In genomic region chr15:95075356-95075755, GRCm38 (mm10) we compare ENCODE assay signal across 12 mouse cellular contexts.
DNase-seq lines count a peak whose midpoint lies in the region; ATAC-seq lines count a peak whose summit lies in the region.
"Had no signal": no experiment of that assay in that cellular context is flagged by ENCODE, and none has a peak within 500 bp of the region (broad histone marks: within the 10 kb centered on the region; RNA-seq: fewer than 3 reads in every experiment).

No protein-coding gene starts in this region.

- WGBS in midbrain, embryonic 15.5 days, result 56% methylated on average over 12 of the region's 12 CpGs
- WGBS in midbrain, embryonic 13.5 days, result 74% methylated on average over 12 of the region's 12 CpGs

- peaks cover 5% of the 10 kb centered on the region; the same call in 1 of the 2 replicates for H3K4me1 ChIP-seq in midbrain, embryonic 15.5 days
- H3K4me1 ChIP-seq in midbrain, embryonic 13.5 days (replicated peaks), result no peaks in the 10 kb centered on the region; the same call in 1 of the 2 replicates
- H3K4me1 ChIP-seq: liver, embryonic 15.5 days had no signal

- H3K27ac ChIP-seq in midbrain, embryonic 15.5 days, result peak overlapping the region; percentile 38; the same call in 1 of the 2 replicates
- H3K27ac ChIP-seq in midbrain, embryonic 13.5 days, result no peak overlapping the region
- H3K27ac ChIP-seq: liver, embryonic 15.5 days had no signal

- DNase-seq in cerebellum, postnatal 14 days, result peak; percentile 57 to 64
- peak; percentile 60 to 66 for DNase-seq in left cerebral cortex, postnatal 36 days (ENCODE audit: low spot score in 2 of 2)
- DNase-seq in urinary bladder, postnatal 4 days (ENCODE audit: low spot score in 2 of 2), result no peak
- DNase-seq in T-cell, adult 2 months (ENCODE audit: low spot score), result no peak
- DNase-seq: adrenal gland, adult 8-10 months; thymus, postnatal 14 days had no signal

- no peak overlapping the region for H3K9ac ChIP-seq in midbrain, embryonic 15.5 days
- H3K9ac ChIP-seq in midbrain, embryonic 13.5 days (replicated peaks), result no peak overlapping the region
- H3K9ac ChIP-seq: liver, embryonic 15.5 days had no signal

- ATAC-seq in cerebellum, adult (ENCODE audit: insufficient number of reproducible peaks, low FRiP score, low TSS enrichment), result no peak
- ATAC-seq in midbrain, embryonic 15.5 days (replicated peaks), result no peak
- ATAC-seq in midbrain, embryonic 13.5 days, result no peak
- no peak for ATAC-seq in CD4-positive, CD25-positive, alpha-beta regulatory T cell, adult 4 months

- no peak overlapping the region for H3K4me3 ChIP-seq in midbrain, embryonic 15.5 days
- no peak overlapping the region for H3K4me3 ChIP-seq in midbrain, embryonic 13.5 days (replicated peaks)
- H3K4me3 ChIP-seq: liver, embryonic 15.5 days had no signal

- no peaks in the 10 kb centered on the region for H3K9me3 ChIP-seq in midbrain, embryonic 15.5 days
- no peaks in the 10 kb centered on the region for H3K9me3 ChIP-seq in midbrain, embryonic 13.5 days
- H3K9me3 ChIP-seq: liver, embryonic 15.5 days had no signal

- intact Hi-C loops in left cerebral cortex, postnatal 36 days (cut with DNase I), result loop anchor here (10.0 kb wide), 1 partner anchor 301 kb away; no protein-coding TSS in a partner anchor

- no peaks in the 10 kb centered on the region for H3K36me3 ChIP-seq in midbrain, embryonic 15.5 days (replicated peaks)
- no peaks in the 10 kb centered on the region for H3K36me3 ChIP-seq in midbrain, embryonic 13.5 days
- H3K36me3 ChIP-seq: liver, embryonic 15.5 days had no signal

- no peaks in the 10 kb centered on the region for H3K27me3 ChIP-seq in midbrain, embryonic 15.5 days (replicated peaks)
- H3K27me3 ChIP-seq in midbrain, embryonic 13.5 days, result no peaks in the 10 kb centered on the region
- H3K27me3 ChIP-seq: liver, embryonic 15.5 days had no signal

- no peak overlapping the region for H3K4me2 ChIP-seq in midbrain, embryonic 15.5 days
- H3K4me2 ChIP-seq in midbrain, embryonic 13.5 days (replicated peaks), result no peak overlapping the region
- H3K4me2 ChIP-seq: heart, embryonic 11.5 days; liver, embryonic 15.5 days had no signal

Comparison
In these comparisons a context has a peak if more than half of its experiments do, and no peak if none do; other contexts are left out.
1. DNase-seq: peak in cerebellum, postnatal 14 days (2 of 2) and left cerebral cortex, postnatal 36 days (2 of 2); none in urinary bladder, postnatal 4 days (0 of 2) and T-cell, adult 2 months (single experiment).